Mouse (Mus musculus) stomach, embryonic 16.5 days (tissue): ENCODE measurements around the gene Sh2b2. TPM values are rescaled to one million over a fixed set of nuclear protein-coding genes. Genes with fewer than 3 reads are reported as not detected.
A peak's percentile ranks its signal among the peaks of the same experiment; 100 is the strongest.

Experiments
- ATAC-seq: fragments of 200-750 bp; cut with Nextera tagmentation; 2 replicates; pipeline ENCODE4 v1.8.0; 2017; ENCODE audit warnings: moderate number of reproducible peaks, moderate TSS enrichment; ENCODE audit not compliant: insufficient read depth, low FRiP score
- H3K27ac ChIP-seq: fragments of 300-500 bp; sonication (generic); 2 replicates; pipeline ENCODE4 v1.5.1; 2014; ENCODE audit warnings: low read length
- H3K27me3 ChIP-seq: fragments of 300-500 bp; sonication (generic); 2 replicates; pipeline ENCODE4 v1.6.1; 2014; ENCODE audit warnings: low read length, control low read depth, mixed read lengths; ENCODE audit not compliant: control insufficient read depth, insufficient read depth
- H3K36me3 ChIP-seq: fragments of 300-500 bp; sonication (generic); 2 replicates; pipeline ENCODE4 v1.6.1; 2014; ENCODE audit warnings: low read length; ENCODE audit not compliant: control insufficient read depth, insufficient read depth
- H3K4me1 ChIP-seq: fragments of 300-500 bp; sonication (generic); 2 replicates; pipeline ENCODE4 v1.6.1; 2014; ENCODE audit warnings: low read length, control low read depth, mixed read lengths; ENCODE audit not compliant: control insufficient read depth, insufficient read depth
- H3K4me2 ChIP-seq: fragments of 300-500 bp; sonication (generic); 2 replicates; pipeline ENCODE4 v1.6.1; 2014; ENCODE audit warnings: low read depth, low read length, mixed read lengths
- H3K4me3 ChIP-seq: fragments of 300-500 bp; sonication (generic); replicated peaks from 2 replicates; pipeline ENCODE4 v1.5.1; 2014; ENCODE audit warnings: mild to moderate bottlenecking, low read length
- H3K9ac ChIP-seq: fragments of 300-500 bp; sonication (generic); 2 replicates; pipeline ENCODE4 v1.6.1; 2014; ENCODE audit warnings: low read length
- H3K9me3 ChIP-seq: fragments of 300-500 bp; sonication (generic); replicated peaks from 2 replicates; pipeline ENCODE4 v1.6.1; 2016; ENCODE audit warnings: low read length, control low read depth; ENCODE audit not compliant: control insufficient read depth
- WGBS: fragments of 180-500 bp; shearing (Covaris S2); extraction: QIAGEN DNeasy Blood & Tissue Kit; methylation state at CpG from one replicate; pipeline ENCODE4 v1.1.7; 2014; 5-methylcytosine and 5-hydroxymethylcytosine counted together
- polyA plus RNA-seq: library from polyadenylated mRNA; unstranded; fragments of >200 nt; fragmentation: Nextera tagmentation; extraction: Ambion mirVana; gene quantifications from 2 replicates; pipeline ENCODE4 v1.2.1, GENCODE M21; 2015

Gene Sh2b2
- 1.7 and 2.3 TPM in 2 replicates for polyA plus RNA-seq

DNA sequence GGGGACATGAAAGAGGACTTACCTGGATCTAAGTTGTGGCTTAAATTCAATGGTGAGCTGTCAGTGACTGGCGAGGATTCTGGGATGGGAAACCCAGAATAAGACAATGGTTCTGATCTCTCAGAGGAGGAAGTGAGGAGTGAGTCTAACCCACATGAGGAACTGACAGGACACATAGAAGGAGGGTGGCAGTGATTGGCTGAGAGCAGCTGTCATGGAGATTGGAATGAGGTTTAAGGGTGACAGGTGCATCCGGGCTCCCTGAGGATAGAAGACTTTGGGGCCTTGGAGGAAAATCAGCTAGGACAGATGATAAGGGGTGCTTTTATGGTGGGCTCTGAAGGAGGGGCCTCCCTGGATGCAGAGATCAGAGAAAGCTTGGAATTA is at the start of gene Sh2b2:
Gene Sh2b2 (minus strand): TSS at position 105 of the 387 bp plus-strand sequence.
- Histone ChIP-seq H3K27ac (no peak within 1 kb of the TSS), H3K27me3 (no peaks in the 10 kb centered on the region; the same call in 1 of the 2 replicates), H3K4me3 (peak within 1 kb of the TSS; percentile 72), H3K36me3 (no peaks in the 10 kb centered on the region), H3K4me1 (peaks cover 4% of the 10 kb centered on the region; the same call in 1 of the 2 replicates), H3K9me3 (no peaks in the 10 kb centered on the region), H3K4me2 (peak within 1 kb of the TSS; percentile 96), H3K9ac (peak within 1 kb of the TSS; percentile 76)
- 81% methylated on average over 2 of the region's 2 CpGs for WGBS
- ATAC-seq: no peak

DNA sequence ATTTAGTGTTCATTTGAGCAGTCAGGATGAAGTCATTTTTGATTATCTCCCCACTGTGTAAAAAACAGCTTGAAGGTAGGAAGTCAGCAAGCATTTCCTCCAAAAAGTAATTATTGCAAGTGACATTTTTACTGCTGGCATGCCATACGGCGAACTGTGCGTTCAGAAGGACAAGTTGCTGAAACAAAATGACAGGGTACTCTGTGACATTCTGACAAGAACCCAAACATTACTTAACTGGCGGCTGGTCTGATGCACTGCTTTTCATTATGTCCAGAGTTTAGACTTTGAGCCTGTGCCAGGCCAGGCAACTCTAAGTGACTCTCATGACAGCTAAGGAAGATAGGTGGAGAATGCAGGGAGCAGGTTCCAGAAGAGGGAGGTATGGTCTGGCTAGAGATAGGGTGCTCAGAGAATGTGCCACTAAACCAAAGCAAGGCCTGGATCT is 46.6 kb upstream of the Sh2b2 start:
- H3K9ac ChIP-seq: no peak overlapping the region
- H3K4me3 ChIP-seq: no peak overlapping the region
- no peaks in the 10 kb centered on the region for H3K36me3 ChIP-seq
- H3K27ac ChIP-seq: no peak overlapping the region
- ATAC-seq: no peak
- 83% methylated on average over 4 of the region's 4 CpGs for WGBS
- no peaks in the 10 kb centered on the region for H3K27me3 ChIP-seq
- no peaks in the 10 kb centered on the region for H3K9me3 ChIP-seq
- H3K4me1 ChIP-seq: 0 out of 2 replicates have a peak, but pooled peaks cover 2% of the 10 kb centered on the region
- no peak overlapping the region for H3K4me2 ChIP-seq

DNA sequence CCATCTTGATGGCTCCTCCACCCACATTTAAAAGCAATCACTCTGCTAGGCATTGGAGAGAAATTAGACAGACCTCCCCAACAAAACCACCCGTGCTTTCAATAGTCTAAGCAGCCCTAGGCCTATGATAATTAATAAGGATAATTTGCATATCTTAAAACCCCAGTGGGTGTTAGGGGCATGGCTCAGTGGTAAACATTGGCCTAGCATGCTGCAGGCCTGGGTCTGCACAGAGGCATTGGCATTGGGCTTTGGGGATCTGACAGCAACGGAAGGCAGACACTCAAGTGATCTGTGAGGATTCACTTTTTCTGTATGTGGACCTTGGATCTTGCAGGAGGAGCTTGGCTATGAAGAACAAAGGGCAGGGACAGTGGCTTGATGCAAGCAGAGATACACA is 46.0 kb upstream of the Sh2b2 start:
- no peak overlapping the region for H3K4me3 ChIP-seq
- no peak overlapping the region for H3K27ac ChIP-seq
- no peaks in the 10 kb centered on the region for H3K9me3 ChIP-seq
- no peaks in the 10 kb centered on the region for H3K36me3 ChIP-seq
- 0 out of 2 replicates have a peak, but pooled peaks cover 3% of the 10 kb centered on the region for H3K4me1 ChIP-seq
- H3K9ac ChIP-seq: no peak overlapping the region
- WGBS: 76% methylated on average over 2 of the region's 2 CpGs
- ATAC-seq: no peak
- no peak overlapping the region for H3K4me2 ChIP-seq
- no peaks in the 10 kb centered on the region for H3K27me3 ChIP-seq

DNA sequence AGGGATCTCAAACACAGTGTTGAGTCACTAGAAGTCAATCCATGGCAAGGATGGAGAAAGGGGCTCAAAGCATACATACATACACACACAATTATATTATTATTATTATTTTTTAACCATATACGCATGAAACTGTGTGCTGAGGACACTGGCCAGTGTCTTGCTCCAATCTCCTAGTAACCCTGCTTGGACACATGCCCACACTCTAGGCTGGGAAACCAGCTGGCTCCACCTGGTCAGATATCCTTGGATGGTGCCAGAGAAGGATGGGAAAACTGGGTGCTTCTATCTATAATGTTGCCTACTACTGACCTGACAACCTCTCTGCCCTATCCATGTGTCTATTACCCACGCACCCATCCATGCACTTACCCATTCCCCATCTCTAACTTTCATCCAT is 45.2 kb upstream of the Sh2b2 start:
- no peaks in the 10 kb centered on the region for H3K36me3 ChIP-seq
- H3K27ac ChIP-seq: no peak overlapping the region
- 85% methylated on average over 2 of the region's 2 CpGs for WGBS
- H3K4me3 ChIP-seq: no peak overlapping the region
- H3K9ac ChIP-seq: no peak overlapping the region
- H3K4me2 ChIP-seq: no peak overlapping the region
- ATAC-seq: no peak
- 0 out of 2 replicates have a peak, but pooled peaks cover 3% of the 10 kb centered on the region for H3K4me1 ChIP-seq
- H3K27me3 ChIP-seq: no peaks in the 10 kb centered on the region
- H3K9me3 ChIP-seq: no peaks in the 10 kb centered on the region

DNA sequence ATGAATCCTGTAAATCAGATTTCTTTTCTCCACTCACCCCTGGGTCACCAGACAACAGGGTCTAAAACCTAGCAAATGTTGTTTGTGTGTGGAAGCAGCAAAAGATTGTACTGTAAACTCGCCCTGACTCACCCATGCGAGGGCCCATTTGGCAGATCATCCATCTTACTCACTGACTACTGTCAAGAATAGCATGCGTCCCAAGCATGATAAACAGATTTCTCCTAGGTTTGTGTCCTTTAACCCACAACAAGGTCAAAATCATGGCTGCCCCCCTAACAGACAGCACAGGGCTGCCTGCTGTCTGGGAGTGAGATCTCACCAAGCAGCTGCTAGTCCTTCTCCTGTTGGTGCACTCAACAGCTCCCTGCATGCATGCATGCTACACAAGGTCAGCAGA is 43.4 kb upstream of the Sh2b2 start:
- H3K4me1 ChIP-seq: 0 out of 2 replicates have a peak, but pooled peaks cover 3% of the 10 kb centered on the region
- no peaks in the 10 kb centered on the region for H3K36me3 ChIP-seq
- H3K9ac ChIP-seq: no peak overlapping the region
- no peak overlapping the region for H3K27ac ChIP-seq
- H3K4me2 ChIP-seq: no peak overlapping the region
- ATAC-seq: no peak
- H3K27me3 ChIP-seq: no peaks in the 10 kb centered on the region
- WGBS: 72% methylated on average over 3 of the region's 3 CpGs
- H3K9me3 ChIP-seq: no peaks in the 10 kb centered on the region
- no peak overlapping the region for H3K4me3 ChIP-seq

DNA sequence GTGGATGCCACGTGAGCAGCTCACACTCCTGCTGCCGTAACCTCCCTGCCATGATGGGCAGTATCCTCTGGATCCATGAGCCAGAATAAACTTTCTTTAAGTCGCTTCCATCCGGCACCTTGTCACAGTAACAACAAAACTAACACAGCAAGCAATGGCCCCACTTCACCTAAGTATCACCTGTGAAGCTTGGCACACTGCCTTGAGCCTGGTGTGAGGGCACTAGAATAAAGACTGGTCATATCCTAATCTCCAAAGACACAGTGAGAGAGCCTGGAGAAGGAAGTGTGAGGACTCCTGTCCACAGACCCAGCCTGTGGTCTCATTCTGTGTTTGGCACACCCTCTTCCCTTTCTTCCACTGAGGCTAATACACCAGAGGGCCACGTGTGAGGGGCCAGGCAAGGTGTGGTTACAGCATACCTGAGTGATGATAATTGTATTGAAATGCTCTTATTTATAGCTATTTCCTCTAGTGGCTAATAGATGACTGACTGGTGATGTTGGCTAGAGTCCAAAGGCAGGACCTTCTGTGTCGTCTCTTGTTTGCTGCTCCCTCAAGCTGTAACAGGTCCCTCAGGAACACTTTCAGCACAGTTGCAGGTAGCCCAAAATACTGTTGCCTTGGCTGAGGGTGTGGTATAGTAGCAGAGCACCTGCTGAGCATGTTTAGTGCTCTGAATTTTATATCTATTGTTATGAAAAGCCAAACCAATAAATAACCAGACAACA is 42.2 kb upstream of the Sh2b2 start:
- ATAC-seq: peak; percentile 88; the same call in 1 of the 2 replicates
- Histone ChIP-seq H3K9me3 (no peaks in the 10 kb centered on the region), H3K9ac (no peak overlapping the region), H3K4me3 (no peak overlapping the region), H3K27me3 (no peaks in the 10 kb centered on the region), H3K4me2 (no peak overlapping the region), H3K4me1 (0 out of 2 replicates have a peak, but pooled peaks cover 3% of the 10 kb centered on the region), H3K36me3 (no peaks in the 10 kb centered on the region), H3K27ac (no peak overlapping the region; the same call in 1 of the 2 replicates)
- WGBS: 67% methylated on average over 6 of the region's 6 CpGs

DNA sequence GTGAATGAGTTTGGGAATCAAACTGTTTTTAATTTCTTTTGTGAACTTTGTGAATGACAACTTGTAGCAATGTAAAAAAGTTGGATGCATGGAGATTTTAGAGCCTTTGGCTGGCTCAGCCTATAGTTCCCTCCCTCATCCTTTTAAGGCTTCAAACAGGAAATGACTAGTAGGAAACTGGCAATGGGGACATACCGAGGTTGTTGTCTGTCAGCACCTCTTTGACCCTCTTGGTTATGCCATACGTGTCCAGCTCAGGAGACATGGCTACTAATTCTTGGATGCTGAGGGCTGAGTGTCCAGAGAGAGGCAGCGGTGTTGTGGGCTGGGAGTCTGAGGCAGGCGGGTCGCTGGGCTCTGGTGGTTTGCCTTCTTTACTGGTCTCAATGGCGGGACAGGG is 40.2 kb upstream of the Sh2b2 start:
- Histone ChIP-seq H3K9me3 (no peaks in the 10 kb centered on the region), H3K4me2 (no peak overlapping the region), H3K4me1 (0 out of 2 replicates have a peak, but pooled peaks cover 3% of the 10 kb centered on the region), H3K27me3 (no peaks in the 10 kb centered on the region), H3K9ac (no peak overlapping the region), H3K36me3 (peaks cover 3% of the 10 kb centered on the region; the same call in 1 of the 2 replicates), H3K4me3 (no peak overlapping the region), H3K27ac (no peak overlapping the region)
- WGBS: 78% methylated on average over 6 of the region's 6 CpGs
- no peak for ATAC-seq

DNA sequence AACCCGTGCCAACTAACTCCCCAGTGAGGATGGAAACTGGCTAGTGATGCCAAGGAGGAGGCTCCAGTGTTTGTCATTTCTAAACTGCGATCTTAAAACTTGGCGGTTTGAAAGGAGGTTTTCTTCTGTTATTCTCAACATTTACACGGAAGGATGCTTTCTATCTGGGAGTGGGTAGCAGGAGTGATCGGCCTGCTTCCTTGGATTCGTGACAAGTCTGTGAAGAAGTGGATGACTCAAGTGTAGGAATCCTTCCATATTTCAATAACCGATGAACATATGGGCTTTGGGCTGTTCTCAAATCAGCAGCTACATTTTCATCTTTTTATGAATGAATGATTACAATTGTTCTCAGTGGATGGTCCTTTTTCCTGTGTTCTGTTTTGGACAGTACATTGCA is 38.8 kb upstream of the Sh2b2 start:
- ATAC-seq: no peak
- peaks cover 3% of the 10 kb centered on the region; the same call in 1 of the 2 replicates for H3K36me3 ChIP-seq

DNA sequence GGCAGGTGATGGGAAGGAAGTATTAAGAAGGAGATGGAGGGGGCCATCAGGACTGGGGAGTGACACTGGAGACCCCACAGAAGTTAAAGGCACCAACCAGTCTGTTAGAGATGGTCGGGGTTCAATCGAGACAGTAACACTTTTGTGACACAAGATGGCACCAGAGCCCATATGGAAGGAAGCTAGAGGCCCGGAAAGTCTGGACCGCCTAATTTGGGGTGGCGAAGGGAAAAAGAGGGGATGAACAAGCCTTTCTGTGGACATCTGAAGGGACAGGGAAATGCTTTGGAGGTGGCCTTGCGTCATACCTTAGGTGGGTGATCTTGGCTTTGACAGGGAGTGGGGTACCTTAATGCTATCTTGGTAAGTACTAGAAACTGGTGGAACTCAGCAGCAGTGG is 35.0 kb upstream of the Sh2b2 start:
- Histone ChIP-seq H3K4me1 (no peaks in the 10 kb centered on the region), H3K4me3 (no peak overlapping the region), H3K27me3 (no peaks in the 10 kb centered on the region), H3K27ac (no peak overlapping the region), H3K36me3 (peaks cover 20% of the 10 kb centered on the region), H3K9me3 (no peaks in the 10 kb centered on the region), H3K4me2 (no peak overlapping the region), H3K9ac (no peak overlapping the region)
- WGBS: 61% methylated on average over 6 of the region's 6 CpGs
- ATAC-seq: peak; percentile 7; the same call in 1 of the 2 replicates

More for the DNA sequence above, 38.8 kb upstream of the Sh2b2 start:
- Histone ChIP-seq H3K27me3 (no peaks in the 10 kb centered on the region), H3K9me3 (no peaks in the 10 kb centered on the region), H3K9ac (no peak overlapping the region), H3K4me3 (no peak overlapping the region), H3K27ac (no peak overlapping the region), H3K4me1 (0 out of 2 replicates have a peak, but pooled peaks cover 3% of the 10 kb centered on the region), H3K4me2 (no peak overlapping the region)
- 80% methylated on average over 7 of the region's 7 CpGs for WGBS
